Mouse (Mus musculus) ES-E14 (cell line): ENCODE data around the gene Sos2.

ENCODE experiments used
- HCFC1 ChIP-seq: IDR thresholded peaks from 2 replicates; pipeline ENCODE4 v1.6.1; 2012; ENCODE audit warnings: low read length, inconsistent platforms, borderline replicate concordance; ENCODE audit not compliant: insufficient read depth
- ZC3H11A ChIP-seq: IDR thresholded peaks from 2 replicates; pipeline ENCODE4 v1.6.1; 2012; ENCODE audit warnings: low read depth, mild to moderate bottlenecking, inconsistent platforms, low read length, borderline replicate concordance

- no peak for TF ChIP-seq ZC3H11A
- no peak for TF ChIP-seq HCFC1
These were observed 23.3 kb upstream of the Sos2 start for GRCm38 (mm10) chr12:69704799-69705458.
